Mouse (Mus musculus) mature B cell (primary cell): Measurements from ENCODE around the gene Clasp2.
"Not testable (repeated sequence)": the region's sequence is repeated elsewhere in the genome, so short reads cannot be mapped to it uniquely, and the experiment has no call there.

ENCODE experiments used
- in situ Hi-C: fragments of 300-500 bp; cut with MboI; formaldehyde crosslinking; loops from 2 replicates; pipeline ENCODE4 v1.14.3; 2019

The Clasp2 gene

GRCm38 (mm10) chr9:113815836-113816235 lies 74.6 kb downstream of the Clasp2 start:
- in situ Hi-C loops: no loop called here

- in situ Hi-C loops: no loop called here
These were observed 80.9 kb downstream of the Clasp2 start for GRCm38 (mm10) chr9:113822150-113822549.

GRCm38 (mm10) chr9:113828719-113829118 lies 87.4 kb downstream of the Clasp2 start:
- in situ Hi-C loops: no loop called here

- in situ Hi-C loops: no loop called here
These were observed 88.9 kb downstream of the Clasp2 start for GRCm38 (mm10) chr9:113830219-113830618.

DNA sequence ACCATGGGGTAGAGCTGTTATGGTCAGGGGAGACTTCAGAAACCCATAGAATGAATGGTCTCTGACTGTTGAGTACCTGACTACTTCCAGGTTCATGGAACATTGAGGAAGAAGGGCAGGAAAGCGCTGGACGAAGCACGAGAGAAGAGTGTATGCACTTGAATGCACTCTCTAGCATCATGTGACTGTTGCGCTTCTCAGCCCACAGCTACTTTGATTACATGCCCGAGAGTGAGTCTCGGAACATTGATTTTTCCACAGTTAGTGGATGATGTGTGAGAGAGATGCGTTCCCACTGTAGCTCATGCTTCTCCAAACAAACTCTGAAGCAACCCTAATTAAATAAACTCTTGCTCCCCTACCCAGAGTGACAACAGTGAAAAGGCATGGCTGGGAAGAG lies 92.2 kb downstream of the Clasp2 start:
- in situ Hi-C loops: no loop called here

GRCm38 (mm10) chr9:113837001-113837400 lies 95.7 kb downstream of the Clasp2 start:
- in situ Hi-C loops: no loop called here

DNA sequence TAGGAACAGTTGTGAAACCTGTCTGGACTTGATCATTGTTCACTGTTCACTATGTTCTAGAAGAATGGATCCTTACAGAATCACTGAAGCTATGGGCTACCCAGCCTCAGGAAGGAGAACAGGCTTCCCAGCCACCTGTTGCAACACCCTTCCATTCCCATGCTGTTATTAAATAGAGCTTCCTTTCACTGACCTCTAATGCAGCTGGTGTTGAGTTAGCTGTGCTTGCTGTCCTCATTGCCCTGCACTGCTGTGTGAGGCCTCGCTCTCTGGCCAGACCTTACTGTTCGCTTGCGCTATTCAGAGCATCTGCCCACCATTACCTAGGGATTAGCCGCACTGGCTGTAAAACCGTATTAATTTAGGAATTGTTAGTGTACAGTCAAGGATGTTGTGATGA lies 96.2 kb downstream of the Clasp2 start:
- in situ Hi-C loops: no loop called here

- in situ Hi-C loops: no loop called here
These were observed 102.8 kb downstream of the Clasp2 start for GRCm38 (mm10) chr9:113844029-113844428.

GRCm38 (mm10) chr9:113855441-113855840 lies 114.2 kb downstream of the Clasp2 start:
- in situ Hi-C loops: no loop called here

DNA sequence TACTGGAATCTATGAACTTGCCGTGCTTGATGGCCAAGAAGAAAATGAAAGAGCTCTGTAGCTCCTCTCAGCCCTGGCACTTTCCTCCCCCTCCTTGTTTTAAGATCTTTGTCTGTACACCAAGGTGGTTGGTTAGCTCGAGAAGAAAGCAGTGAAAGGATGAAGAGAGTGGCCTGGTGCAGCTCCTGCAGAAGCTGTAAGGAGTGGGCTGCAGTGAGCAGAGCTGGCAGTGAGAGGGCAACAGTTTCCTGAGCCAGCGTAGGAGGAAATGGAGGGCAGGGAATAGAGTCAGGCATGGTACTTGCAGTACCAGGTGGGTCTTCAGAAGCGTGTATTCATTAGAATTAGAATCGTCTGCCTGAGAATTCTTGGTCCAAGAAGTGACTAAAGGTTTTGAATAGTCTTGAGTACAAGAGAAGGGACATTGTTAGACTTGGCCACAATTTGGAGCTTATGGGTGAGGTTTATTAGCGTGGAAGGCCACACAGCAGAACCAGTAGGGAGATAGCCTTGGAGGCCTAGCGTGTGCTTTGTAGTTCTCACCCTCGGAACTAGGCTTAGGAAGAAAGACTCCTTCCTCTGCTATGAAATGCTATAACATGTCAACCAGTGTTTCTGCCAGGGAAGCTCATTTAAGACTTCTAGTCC lies 116.1 kb downstream of the Clasp2 start:
- in situ Hi-C loops: no loop called here

DNA sequence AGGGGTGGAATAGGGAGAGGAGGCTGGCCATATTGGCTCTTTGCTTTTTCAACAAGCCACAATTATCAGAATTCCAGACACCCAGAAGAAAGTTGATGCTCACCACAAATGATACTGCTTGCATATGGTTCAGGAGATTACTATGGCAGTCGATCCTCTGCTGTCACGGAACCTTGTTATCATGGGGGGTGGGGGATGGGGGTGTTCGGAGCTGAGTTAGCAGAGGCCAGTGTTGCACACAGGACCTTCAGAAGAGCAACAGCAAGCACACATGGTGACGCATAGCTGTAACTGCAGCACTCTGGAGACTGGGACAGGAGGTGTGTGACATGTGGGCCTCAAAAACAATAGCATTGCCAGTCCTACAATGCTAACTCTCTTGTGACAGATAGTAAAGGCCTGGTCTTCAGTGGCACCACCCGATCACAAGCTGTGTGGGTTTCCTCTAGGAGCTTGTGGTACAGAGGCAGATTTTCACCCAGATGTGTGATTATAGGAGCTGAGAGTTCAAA lies 116.7 kb downstream of the Clasp2 start:
- in situ Hi-C loops: no loop called here

GRCm38 (mm10) chr9:113859420-113859819 lies 118.1 kb downstream of the Clasp2 start:
- in situ Hi-C loops: no loop called here

DNA sequence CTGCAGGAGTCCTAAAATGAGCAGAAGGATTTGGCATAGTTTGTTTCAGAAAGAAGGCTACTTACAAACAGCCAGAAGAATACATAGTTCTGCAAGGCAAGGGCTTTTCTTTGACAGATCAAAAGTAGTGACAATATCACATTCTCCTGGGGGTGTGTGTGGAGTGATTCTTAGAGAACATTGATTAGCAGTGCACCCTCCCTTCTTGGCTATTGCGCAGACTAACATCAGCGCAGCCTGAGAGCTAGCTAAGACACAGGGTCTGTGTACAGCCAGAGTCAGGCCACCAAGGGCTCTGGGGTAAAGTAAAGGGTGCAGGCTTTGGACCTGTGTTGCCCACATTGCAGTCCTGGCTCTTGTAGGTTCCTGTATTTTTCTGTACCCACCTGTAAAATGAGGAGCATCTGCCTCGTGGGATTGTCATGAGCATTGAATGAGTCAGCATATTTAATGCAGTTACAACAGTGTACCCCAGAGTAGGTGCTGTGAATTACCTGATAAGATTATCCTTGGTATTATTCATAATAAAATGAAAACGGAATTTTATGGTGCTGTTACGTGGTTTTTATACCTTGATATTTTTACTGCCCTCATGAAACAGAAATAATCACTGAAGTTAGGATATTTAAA lies 122.2 kb downstream of the Clasp2 start:
- in situ Hi-C loops: no loop called here

DNA sequence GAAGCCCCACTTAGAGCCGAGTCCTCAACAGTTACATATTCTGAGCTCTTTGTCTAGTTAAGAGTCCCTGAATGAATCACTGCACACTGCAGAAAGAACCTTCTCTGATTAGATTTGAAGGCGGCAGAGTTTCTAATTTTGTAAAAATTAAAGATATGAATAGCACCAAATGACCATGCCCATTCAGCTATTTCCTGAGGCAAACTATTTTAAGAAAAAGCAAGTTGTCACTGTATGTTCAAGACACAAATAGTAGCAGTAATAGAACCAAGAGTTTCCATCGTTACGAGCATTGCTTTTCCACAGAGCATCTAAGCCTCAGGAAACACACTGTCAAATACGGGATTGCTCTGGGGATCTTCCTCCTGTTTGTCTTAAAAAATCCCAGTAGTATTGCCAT lies 126.7 kb downstream of the Clasp2 start:
- in situ Hi-C loops: no loop called here

GRCm38 (mm10) chr9:113894903-113895302 lies 153.6 kb downstream of the Clasp2 start:
- in situ Hi-C loops: no loop called here

GRCm38 (mm10) chr9:113903136-113903535 lies 161.9 kb downstream of the Clasp2 start:
- in situ Hi-C loops: no loop called here

- in situ Hi-C loops: not testable (repeated sequence)
These were observed 163.0 kb downstream of the Clasp2 start for GRCm38 (mm10) chr9:113904315-113904714.

DNA sequence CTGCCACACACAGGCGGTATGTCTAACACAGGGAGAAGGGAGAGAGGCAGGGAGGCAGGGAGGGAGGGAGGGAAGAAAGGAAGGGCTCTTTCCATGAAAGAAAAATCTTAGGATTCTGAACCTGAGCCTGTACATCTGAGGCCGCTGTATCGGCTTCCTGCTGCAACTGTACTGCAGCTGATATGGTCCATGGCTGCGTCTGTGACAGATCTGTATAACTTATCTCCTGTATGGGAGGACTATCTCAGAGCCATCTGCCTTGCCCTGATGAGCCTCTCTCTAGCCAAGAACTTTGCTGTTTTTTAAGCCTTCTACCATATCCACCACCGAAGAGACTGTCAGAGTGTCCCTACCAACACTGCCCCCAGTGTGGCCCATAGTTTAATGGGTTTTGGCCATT lies 174.5 kb downstream of the Clasp2 start:
- in situ Hi-C loops: no loop called here

- in situ Hi-C loops: no loop called here
These were observed 181.4 kb downstream of the Clasp2 start for GRCm38 (mm10) chr9:113922677-113923076.

GRCm38 (mm10) chr9:113924883-113925282 lies 183.6 kb downstream of the Clasp2 start:
- in situ Hi-C loops: no loop called here

DNA sequence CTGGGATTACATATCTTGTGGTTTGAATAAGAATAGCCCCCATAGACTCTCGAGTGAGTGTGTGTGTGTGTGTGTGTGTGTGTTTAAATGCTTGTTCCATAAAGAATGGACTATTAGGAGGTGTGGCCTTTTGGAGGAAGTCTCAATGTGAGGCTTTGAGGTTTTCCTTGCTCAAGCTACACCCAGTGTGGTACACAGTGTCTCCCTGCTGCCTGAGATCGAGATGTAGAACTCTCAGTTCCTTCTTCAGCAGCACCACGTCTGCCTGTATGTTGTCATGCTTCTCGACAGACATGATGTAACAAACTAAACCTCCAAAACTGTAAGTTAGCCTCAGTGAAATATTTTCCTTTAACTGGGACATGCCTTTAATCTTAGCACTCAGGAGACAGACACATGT lies 187.3 kb downstream of the Clasp2 start:
- in situ Hi-C loops: no loop called here

DNA sequence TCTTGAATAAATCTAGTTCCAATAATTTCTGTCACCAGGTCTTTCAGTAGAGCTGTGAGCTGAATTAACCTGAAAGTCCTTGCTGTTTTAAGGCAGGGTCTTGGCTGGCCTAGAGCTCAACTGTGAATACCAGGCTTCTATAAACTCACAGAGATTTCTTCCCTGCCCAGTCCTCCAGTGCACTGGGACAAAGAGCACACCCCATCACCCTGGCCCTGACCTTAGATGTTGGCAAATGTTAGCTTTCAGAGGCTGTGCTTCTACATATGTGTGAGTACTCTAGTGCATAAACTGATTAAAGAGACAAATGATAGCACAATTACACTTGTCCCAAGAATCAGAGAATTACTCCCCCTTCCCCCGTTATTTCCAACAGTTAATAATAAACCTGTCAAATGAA lies 188.4 kb downstream of the Clasp2 start:
- in situ Hi-C loops: no loop called here

GRCm38 (mm10) chr9:113930534-113931374 lies 189.5 kb downstream of the Clasp2 start, which contains the start of gene Ubp1:
Gene Ubp1, plus strand, starts transcription at chr9:113930934.
- in situ Hi-C loops: no loop called here
